19 mouse cellular contexts compared by ENCODE assay signal in genomic region chr4:117235822-117236221, GRCm38 (mm10). TPM values are rescaled to one million over a fixed set of nuclear protein-coding genes. Genes with fewer than 3 reads are reported as not detected.
A peak's percentile ranks its signal among the peaks of the same experiment; 100 is the strongest.
DNase-seq lines count a peak whose midpoint lies in the region; ATAC-seq lines count a peak whose summit lies in the region.
"Had no signal": no experiment of that assay in that cellular context is flagged by ENCODE, and none has a peak within 500 bp of the region (broad histone marks: within the 10 kb centered on the region; RNA-seq: fewer than 3 reads in every experiment).

No protein-coding gene starts in this region.

- no peak for ATAC-seq in heart, embryonic 12.5 days (ENCODE audit: insufficient number of reproducible peaks, low FRiP score)
- ATAC-seq in lung, embryonic 15.5 days (ENCODE audit: borderline replicate concordance, extremely low read depth, low FRiP score, low TSS enrichment), result no peak
- ATAC-seq in embryonic facial prominence, embryonic 15.5 days (ENCODE audit: insufficient number of reproducible peaks, low FRiP score, low TSS enrichment, low read depth), result peak; percentile 65
- ATAC-seq: CD4-positive, CD25-positive, alpha-beta regulatory T cell, adult 4 months had no signal

- no peak overlapping the region for H3K4me2 ChIP-seq in heart, embryonic 12.5 days
- H3K4me2 ChIP-seq in lung, embryonic 15.5 days, result no peak overlapping the region
- no peak overlapping the region for H3K4me2 ChIP-seq in embryonic facial prominence, embryonic 15.5 days (replicated peaks)
- H3K4me2 ChIP-seq: liver, embryonic 13.5 days; stomach, embryonic 15.5 days had no signal

- 0 out of 2 replicates have a peak, but pooled peaks cover 2% of the 10 kb centered on the region for H3K27me3 ChIP-seq in heart, embryonic 12.5 days (replicated peaks)
- no peaks in the 10 kb centered on the region for H3K27me3 ChIP-seq in lung, embryonic 15.5 days
- H3K27me3 ChIP-seq in embryonic facial prominence, embryonic 15.5 days, result no peaks in the 10 kb centered on the region
- H3K27me3 ChIP-seq: liver, embryonic 13.5 days; stomach, embryonic 15.5 days had no signal

- no peak overlapping the region for H3K9ac ChIP-seq in heart, embryonic 12.5 days
- H3K9ac ChIP-seq in lung, embryonic 15.5 days, result no peak overlapping the region
- H3K9ac ChIP-seq in embryonic facial prominence, embryonic 15.5 days, result no peak overlapping the region
- H3K9ac ChIP-seq: liver, embryonic 13.5 days; stomach, embryonic 15.5 days had no signal

- no peaks in the 10 kb centered on the region for H3K4me1 ChIP-seq in heart, embryonic 12.5 days (replicated peaks)
- peaks cover 16% of the 10 kb centered on the region for H3K4me1 ChIP-seq in lung, embryonic 15.5 days
- peaks cover 19% of the 10 kb centered on the region for H3K4me1 ChIP-seq in embryonic facial prominence, embryonic 15.5 days
- H3K4me1 ChIP-seq: liver, embryonic 13.5 days had no signal

- H3K36me3 ChIP-seq in heart, embryonic 12.5 days, result no peaks in the 10 kb centered on the region
- no peaks in the 10 kb centered on the region for H3K36me3 ChIP-seq in lung, embryonic 15.5 days
- H3K36me3 ChIP-seq in embryonic facial prominence, embryonic 15.5 days, result no peaks in the 10 kb centered on the region
- H3K36me3 ChIP-seq: forebrain, embryonic 10.5 days; G1E; liver, embryonic 13.5 days; stomach, embryonic 15.5 days had no signal

- intact Hi-C loops in heart, postnatal 10 days (cut with DNase I), result no loop called here

- 0 out of 2 replicates have a peak, but pooled peaks cover 9% of the 10 kb centered on the region for H3K9me3 ChIP-seq in heart, embryonic 12.5 days (replicated peaks)
- H3K9me3 ChIP-seq in lung, embryonic 15.5 days, result no peaks in the 10 kb centered on the region
- H3K9me3 ChIP-seq in embryonic facial prominence, embryonic 15.5 days (replicated peaks), result no peaks in the 10 kb centered on the region
- H3K9me3 ChIP-seq: forebrain, embryonic 10.5 days; liver, embryonic 13.5 days; stomach, embryonic 15.5 days had no signal

- 50% methylated on average over 4 of the region's 4 CpGs for WGBS in heart, embryonic 12.5 days
- WGBS in lung, embryonic 15.5 days, result 33% methylated on average over 4 of the region's 4 CpGs
- 30% methylated on average over 4 of the region's 4 CpGs for WGBS in embryonic facial prominence, embryonic 15.5 days

- DNase-seq in cerebellum, postnatal 10 days, result peak; percentile 59 to 67
- no peak for DNase-seq in cerebellum, adult 18-20 months
- DNase-seq in heart, postnatal 10 days, result peak; percentile 23 to 39
- no peak for DNase-seq in lung, postnatal 4 days
- no peak for DNase-seq in kidney, postnatal 4 days
- DNase-seq: cerebellum, postnatal 25 days; heart, postnatal 36 days; kidney, adult 2 months; liver, embryonic 13.5 days; thymus, adult 2 months had no signal

- H3K4me3 ChIP-seq in heart, embryonic 12.5 days, result no peak overlapping the region
- no peak overlapping the region for H3K4me3 ChIP-seq in lung, embryonic 15.5 days
- H3K4me3 ChIP-seq in embryonic facial prominence, embryonic 15.5 days (replicated peaks), result no peak overlapping the region
- H3K4me3 ChIP-seq: forebrain, embryonic 10.5 days; liver, embryonic 13.5 days; stomach, embryonic 15.5 days had no signal

- H3K27ac ChIP-seq in heart, embryonic 12.5 days (ENCODE audit: poor library complexity, severe bottlenecking), result no peak overlapping the region
- H3K27ac ChIP-seq in lung, embryonic 15.5 days, result peak overlapping the region; percentile 67
- peak overlapping the region; percentile 76 for H3K27ac ChIP-seq in embryonic facial prominence, embryonic 15.5 days (replicated peaks)
- H3K27ac ChIP-seq: forebrain, embryonic 10.5 days; liver, embryonic 13.5 days; stomach, embryonic 15.5 days had no signal

RNA-seq across cellular contexts. Expression of gene Tmem53, which starts 15.9 kb away (rescaled TPM):
- total RNA-seq in heart, postnatal 10 days (2021), result 10 to 100 TPM; 28.5 to 40.0 TPM
- polyA plus RNA-seq in heart, embryonic 12.5 days (2016; fragmentation: Nextera tagmentation; extraction: Ambion mirVana), result 18.2 and 19.6 TPM in 2 replicates
- 17.6 and 18.6 TPM in 2 replicates for polyA plus RNA-seq in lung, embryonic 15.5 days (2015; fragmentation: Nextera tagmentation; extraction: Ambion mirVana)
- 22.1 and 24.6 TPM in 2 replicates for polyA plus RNA-seq in embryonic facial prominence, embryonic 15.5 days (2015; fragmentation: Nextera tagmentation; extraction: Ambion mirVana)

RNA-seq across cellular contexts. Expression of gene Armh1, which starts 16.1 kb away (rescaled TPM):
- total RNA-seq in heart, postnatal 10 days (2021), result under 1 TPM; 0.35 to 0.38 TPM
- 0.37 and 0.70 TPM in 2 replicates for polyA plus RNA-seq in heart, embryonic 12.5 days (2016; fragmentation: Nextera tagmentation; extraction: Ambion mirVana)
- polyA plus RNA-seq in lung, embryonic 15.5 days (2015; fragmentation: Nextera tagmentation; extraction: Ambion mirVana), result 1.0 and 1.1 TPM in 2 replicates
- polyA plus RNA-seq in embryonic facial prominence, embryonic 15.5 days (2015; fragmentation: Nextera tagmentation; extraction: Ambion mirVana), result 3.2 and 5.7 TPM in 2 replicates
- total RNA-seq: G1E; heart, postnatal 36 days; megakaryocyte, adult 5-6 weeks had no signal
- polyA plus RNA-seq: CD4-positive, CD25-positive, alpha-beta regulatory T cell, adult 4 months; G1E; liver, embryonic 13.5 days; neural tube, embryonic 11.5 days had no signal

RNA-seq across cellular contexts. Expression of gene Kif2c, which starts 53.4 kb away (rescaled TPM):
- 1 to 10 TPM; 5.2 to 8.0 TPM for total RNA-seq in heart, postnatal 10 days (2021)
- polyA plus RNA-seq in heart, embryonic 12.5 days (2016; fragmentation: Nextera tagmentation; extraction: Ambion mirVana), result 51.8 and 53.4 TPM in 2 replicates
- polyA plus RNA-seq in lung, embryonic 15.5 days (2015; fragmentation: Nextera tagmentation; extraction: Ambion mirVana), result 76.6 and 78.4 TPM in 2 replicates
- 45.8 and 47.5 TPM in 2 replicates for polyA plus RNA-seq in embryonic facial prominence, embryonic 15.5 days (2015; fragmentation: Nextera tagmentation; extraction: Ambion mirVana)

Comparison
In these comparisons a context has a peak if more than half of its experiments do, and no peak if none do; other contexts are left out.
1. DNase-seq: peak in cerebellum, postnatal 10 days (2 of 2) and heart, postnatal 10 days (2 of 2); none in cerebellum, adult 18-20 months (0 of 2), lung, postnatal 4 days (0 of 2) and kidney, postnatal 4 days (0 of 2).